Mouse (Mus musculus) hindbrain, embryonic 12.5 days (tissue): Measurements from ENCODE around the gene Tuba3a. TPM values are rescaled to one million over a fixed set of nuclear protein-coding genes. Genes with fewer than 3 reads are reported as not detected.
"Not testable (repeated sequence)": the region's sequence is repeated elsewhere in the genome, so short reads cannot be mapped to it uniquely, and the experiment has no call there.

Source experiments
- ATAC-seq: fragments of 200-750 bp; cut with Nextera tagmentation; 2 replicates; pipeline ENCODE4 v1.8.0; 2017; ENCODE audit warnings: moderate TSS enrichment; ENCODE audit not compliant: low FRiP score
- H3K27ac ChIP-seq: fragments of 300-500 bp; sonication (generic); 2 replicates; pipeline ENCODE4 v1.5.1; 2016; ENCODE audit warnings: mild to moderate bottlenecking
- H3K27me3 ChIP-seq: fragments of 300-500 bp; sonication (generic); 2 replicates; pipeline ENCODE4 v1.6.1; 2016; ENCODE audit warnings: mild to moderate bottlenecking
- H3K36me3 ChIP-seq: fragments of 300-500 bp; sonication (generic); 2 replicates; pipeline ENCODE4 v1.6.1; 2016; ENCODE audit warnings: mild to moderate bottlenecking
- H3K4me1 ChIP-seq: fragments of 300-500 bp; sonication (generic); 2 replicates; pipeline ENCODE4 v1.6.1; 2016
- H3K4me2 ChIP-seq: fragments of 300-500 bp; sonication (generic); replicated peaks from 2 replicates; pipeline ENCODE4 v1.6.1; 2016; ENCODE audit warnings: mild to moderate bottlenecking
- H3K4me3 ChIP-seq: fragments of 300-500 bp; sonication (generic); 2 replicates; pipeline ENCODE4 v1.5.1; 2016; ENCODE audit warnings: mild to moderate bottlenecking
- H3K9ac ChIP-seq: fragments of 300-500 bp; sonication (generic); 2 replicates; pipeline ENCODE4 v1.6.1; 2016; ENCODE audit warnings: mild to moderate bottlenecking, moderate library complexity
- H3K9me3 ChIP-seq: fragments of 300-500 bp; sonication (generic); replicated peaks from 2 replicates; pipeline ENCODE4 v1.6.1; 2016; ENCODE audit warnings: mild to moderate bottlenecking
- WGBS: fragments of 180-500 bp; shearing (Covaris S2); methylation state at CpG from one replicate; pipeline ENCODE4 v1.1.7; 2016; 5-methylcytosine and 5-hydroxymethylcytosine counted together
- polyA plus RNA-seq: library from polyadenylated mRNA; unstranded; fragments of >200 nt; fragmentation: Nextera tagmentation; extraction: Ambion mirVana; gene quantifications from 2 replicates; pipeline ENCODE4 v1.2.1, GENCODE M21; 2016

Gene Tuba3a
- polyA plus RNA-seq, 1 experiment from 2014 or later: not detected

DNA sequence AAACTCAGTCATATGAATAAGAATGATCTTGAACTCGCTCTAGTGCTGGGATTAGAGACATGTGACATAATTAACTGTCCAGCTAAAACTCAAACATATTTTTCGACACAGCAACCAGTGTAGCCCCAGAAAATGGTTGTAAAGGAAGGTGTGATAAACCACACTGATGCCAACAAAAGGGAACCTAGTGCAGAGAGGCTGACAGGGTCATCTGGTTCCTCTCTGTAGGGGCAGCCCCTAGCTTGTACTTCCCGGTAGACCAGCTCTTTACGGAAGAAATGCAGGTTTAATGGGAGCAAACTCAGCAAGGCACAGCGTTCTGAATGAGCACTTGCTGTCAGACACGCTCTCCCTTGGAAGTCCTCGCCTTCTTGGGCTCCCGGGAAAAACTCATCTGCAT lies 6.1 kb downstream of the Tuba3a start:
- no peaks in the 10 kb centered on the region for H3K36me3 ChIP-seq
- H3K4me2 ChIP-seq: no peak overlapping the region
- H3K9me3 ChIP-seq: no peaks in the 10 kb centered on the region
- no peak for ATAC-seq
- H3K4me1 ChIP-seq: no peaks in the 10 kb centered on the region
- no peak overlapping the region for H3K4me3 ChIP-seq
- H3K27me3 ChIP-seq: no peaks in the 10 kb centered on the region
- no peak overlapping the region for H3K27ac ChIP-seq
- no peak overlapping the region for H3K9ac ChIP-seq
- WGBS: 65% methylated on average over 8 of the region's 8 CpGs

DNA sequence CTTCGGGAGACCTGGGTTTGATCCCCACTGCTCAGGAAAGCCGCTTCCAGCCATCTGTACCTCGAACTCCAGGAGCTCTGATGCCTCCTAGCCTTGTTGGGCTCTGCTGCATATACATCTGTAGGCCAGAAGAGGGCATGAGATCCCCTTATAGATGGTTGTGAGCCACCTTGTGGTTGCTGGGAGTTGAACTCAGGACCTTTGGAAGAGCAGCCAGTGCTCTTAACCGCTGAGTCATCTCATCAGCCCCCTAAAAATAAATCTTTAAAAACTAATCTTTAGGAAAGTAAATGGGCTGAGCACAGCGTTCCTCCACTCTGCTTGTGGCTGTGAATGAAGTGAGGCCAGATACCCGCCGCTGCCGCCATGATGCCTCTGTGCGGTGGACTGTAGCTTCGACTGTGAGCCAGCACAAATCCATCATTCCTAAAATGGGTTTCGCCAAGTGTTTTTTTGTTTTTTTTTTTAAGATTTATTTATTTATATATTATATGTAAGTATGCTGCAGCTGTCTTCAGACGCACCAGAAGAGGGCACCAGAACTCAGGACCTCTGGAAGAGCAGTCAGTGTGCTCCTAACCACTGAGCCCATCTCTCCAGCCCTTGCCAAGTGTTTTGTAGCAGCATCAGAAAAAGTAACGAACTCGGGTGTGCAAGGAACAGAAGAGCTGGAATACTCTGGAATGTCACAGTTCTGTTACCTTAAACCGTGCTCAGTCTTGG lies 10.8 kb downstream of the Tuba3a start:
- no peaks in the 10 kb centered on the region for H3K9me3 ChIP-seq
- peaks cover 4% of the 10 kb centered on the region for H3K4me1 ChIP-seq
- no peaks in the 10 kb centered on the region for H3K36me3 ChIP-seq
- H3K4me3 ChIP-seq: no peak overlapping the region
- H3K27ac ChIP-seq: no peak overlapping the region
- no peak overlapping the region for H3K4me2 ChIP-seq
- peaks cover 9% of the 10 kb centered on the region; the same call in 1 of the 2 replicates for H3K27me3 ChIP-seq
- H3K9ac ChIP-seq: no peak overlapping the region
- WGBS: 63% methylated on average over 15 of the region's 15 CpGs
- ATAC-seq: no peak

DNA sequence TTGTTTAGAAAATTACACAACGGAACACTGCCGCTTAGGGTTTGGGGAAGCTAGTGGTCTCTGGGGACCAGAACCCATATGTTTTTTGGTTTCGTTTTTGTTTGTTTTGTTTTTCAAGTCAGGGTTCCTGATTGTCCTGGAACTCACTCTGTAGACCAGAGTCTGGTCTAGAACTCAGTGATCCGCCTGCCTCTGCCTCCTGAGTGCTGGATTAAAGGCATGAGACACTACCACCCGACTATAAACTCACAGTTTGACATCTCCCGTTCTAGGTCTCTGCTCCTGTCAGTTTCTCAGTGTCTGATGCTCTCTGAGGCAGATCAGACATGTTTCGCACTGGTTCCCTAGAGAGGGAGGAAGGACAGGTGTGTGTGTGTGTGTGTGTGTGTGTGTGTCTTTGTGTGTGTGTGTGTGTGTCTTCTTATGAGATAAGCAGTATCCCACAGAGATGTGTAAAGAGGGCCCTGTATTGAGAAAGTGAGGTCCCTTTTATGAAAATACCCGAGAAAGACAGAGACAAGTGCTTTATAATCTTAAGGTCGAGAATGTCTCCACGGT lies 13.5 kb downstream of the Tuba3a start:
- Histone ChIP-seq H3K27me3 (peaks cover 9% of the 10 kb centered on the region; the same call in 1 of the 2 replicates), H3K4me1 (peaks cover 4% of the 10 kb centered on the region), H3K9ac (no peak overlapping the region), H3K4me3 (no peak overlapping the region), H3K27ac (no peak overlapping the region), H3K9me3 (no peaks in the 10 kb centered on the region), H3K36me3 (no peaks in the 10 kb centered on the region), H3K4me2 (no peak overlapping the region)
- no peak for ATAC-seq
- 81% methylated on average over 10 of the region's 10 CpGs for WGBS

DNA sequence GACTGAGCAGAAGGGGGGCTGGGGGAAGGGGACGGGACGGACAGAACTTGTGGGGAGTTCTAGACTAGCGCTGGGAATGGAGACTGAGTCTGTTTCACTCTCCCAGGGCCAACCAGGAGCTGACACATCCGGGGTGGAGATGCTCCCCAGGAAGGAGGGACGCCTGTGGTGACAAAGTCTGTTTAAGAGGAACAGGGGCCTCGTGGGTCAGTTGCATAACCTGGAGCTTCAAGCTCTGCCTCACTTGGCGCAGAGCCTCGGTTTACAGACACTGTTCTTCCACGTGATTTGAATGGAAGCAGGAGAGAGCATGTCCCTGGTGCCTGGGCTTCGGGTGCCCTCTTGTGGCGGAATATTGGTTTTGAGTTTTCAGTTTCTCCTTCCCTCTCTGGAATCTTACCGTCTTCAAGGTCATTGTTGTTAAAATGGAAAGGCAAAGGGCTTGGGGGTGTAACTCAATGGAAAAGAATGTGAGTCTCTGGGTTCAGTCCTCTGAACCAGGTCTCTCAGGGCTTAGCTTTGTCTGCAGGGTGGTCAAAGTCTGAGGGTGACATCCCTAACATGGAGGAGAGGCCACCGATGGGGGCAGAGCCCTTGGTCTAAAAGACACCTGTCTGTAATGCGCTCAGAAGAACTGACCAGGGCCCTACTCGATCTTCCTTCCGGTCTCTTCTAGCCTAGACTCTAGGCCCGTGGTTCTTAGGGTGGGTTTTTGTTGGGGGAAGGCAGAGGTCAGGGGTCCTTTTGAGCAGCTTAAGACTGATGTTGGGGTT lies 14.2 kb downstream of the Tuba3a start:
- peak; percentile 85 for ATAC-seq

DNA sequence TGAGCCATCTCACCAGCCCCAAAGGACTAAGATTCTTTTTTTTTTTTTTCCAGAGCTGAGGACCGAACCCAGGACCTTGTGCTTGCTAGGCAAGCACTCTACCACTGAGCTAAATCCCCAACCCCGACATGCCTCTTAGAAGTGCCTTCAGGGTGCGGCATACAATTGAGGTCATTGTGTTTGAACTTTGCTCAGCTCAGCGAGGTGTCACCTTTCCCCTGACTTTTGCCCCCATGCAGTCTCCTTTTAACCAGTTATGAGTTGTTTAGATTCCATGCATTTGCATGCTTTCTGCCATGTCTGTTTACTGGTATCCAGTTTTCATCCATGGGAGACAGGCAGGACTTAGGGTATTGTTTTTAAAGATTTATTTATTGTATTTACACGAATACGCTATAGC lies 17.0 kb downstream of the Tuba3a start:
- H3K9me3 ChIP-seq: no peaks in the 10 kb centered on the region
- peaks cover 9% of the 10 kb centered on the region; the same call in 1 of the 2 replicates for H3K27me3 ChIP-seq
- no peak overlapping the region for H3K9ac ChIP-seq
- 49% methylated on average over 6 of the region's 6 CpGs for WGBS
- H3K4me1 ChIP-seq: peaks cover 4% of the 10 kb centered on the region
- no peak overlapping the region for H3K27ac ChIP-seq
- no peak for ATAC-seq
- H3K4me3 ChIP-seq: no peak overlapping the region
- H3K4me2 ChIP-seq: no peak overlapping the region
- H3K36me3 ChIP-seq: no peaks in the 10 kb centered on the region

More for the DNA sequence above, 14.2 kb downstream of the Tuba3a start:
- Histone ChIP-seq H3K4me3 (no peak overlapping the region), H3K4me1 (peaks cover 4% of the 10 kb centered on the region), H3K27me3 (peaks cover 9% of the 10 kb centered on the region; the same call in 1 of the 2 replicates), H3K36me3 (no peaks in the 10 kb centered on the region), H3K27ac (no peak overlapping the region), H3K9ac (no peak overlapping the region), H3K4me2 (peak overlapping the region; percentile 38), H3K9me3 (no peaks in the 10 kb centered on the region)
- WGBS: 21% methylated on average over 17 of the region's 17 CpGs

DNA sequence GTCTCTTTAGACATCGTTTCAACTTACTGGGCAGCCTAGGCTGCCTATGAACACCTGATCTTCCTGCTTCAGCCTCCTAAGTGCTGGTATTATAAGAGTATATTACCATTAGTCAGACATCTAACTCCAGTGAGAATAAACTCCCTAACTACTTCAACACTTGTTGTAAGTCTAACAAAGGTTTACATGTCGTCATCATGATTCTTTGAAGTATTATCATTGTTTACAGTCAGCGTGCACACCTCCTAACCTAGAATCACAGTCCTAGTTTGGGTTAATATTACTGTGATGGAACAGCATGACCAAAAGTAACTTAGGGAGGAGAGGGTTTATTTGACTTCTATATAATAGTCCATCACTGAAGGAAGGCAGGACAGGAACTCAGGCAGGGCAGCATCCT lies 18.4 kb downstream of the Tuba3a start:
- peaks cover 9% of the 10 kb centered on the region; the same call in 1 of the 2 replicates for H3K27me3 ChIP-seq
- ATAC-seq: no peak
- no peaks in the 10 kb centered on the region for H3K36me3 ChIP-seq
- no peaks in the 10 kb centered on the region for H3K9me3 ChIP-seq
- WGBS: 84% methylated on average over 3 of the region's 3 CpGs
- H3K4me1 ChIP-seq: peaks cover 4% of the 10 kb centered on the region
- no peak overlapping the region for H3K4me2 ChIP-seq
- no peak overlapping the region for H3K27ac ChIP-seq
- H3K9ac ChIP-seq: no peak overlapping the region
- H3K4me3 ChIP-seq: no peak overlapping the region

DNA sequence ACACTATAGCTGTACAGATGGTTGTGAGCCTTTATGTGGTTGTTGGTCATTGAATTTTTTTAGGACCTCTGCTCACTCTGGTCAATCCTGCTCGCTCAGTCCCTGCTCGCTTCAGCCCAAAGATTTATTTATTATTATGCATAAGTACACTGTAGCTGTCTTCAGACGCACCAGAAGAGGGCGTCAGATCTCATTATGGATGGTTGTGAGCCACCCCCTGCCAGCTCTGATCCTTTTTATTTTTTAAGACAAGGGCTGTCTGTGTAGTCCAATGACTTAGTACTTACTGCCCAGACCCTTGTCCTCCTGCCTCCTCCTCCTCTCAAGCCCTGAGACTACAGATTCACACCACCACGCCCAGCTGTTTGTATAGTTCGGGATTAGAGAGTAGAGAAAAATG lies 19.2 kb downstream of the Tuba3a start:
- H3K4me3 ChIP-seq, H3K27ac ChIP-seq, H3K27me3 ChIP-seq, H3K9me3 ChIP-seq, H3K9ac ChIP-seq, H3K4me2 ChIP-seq, H3K4me1 ChIP-seq, H3K36me3 ChIP-seq, ATAC-seq: not testable (repeated sequence)
- WGBS: 76% methylated on average over 6 of the region's 6 CpGs

DNA sequence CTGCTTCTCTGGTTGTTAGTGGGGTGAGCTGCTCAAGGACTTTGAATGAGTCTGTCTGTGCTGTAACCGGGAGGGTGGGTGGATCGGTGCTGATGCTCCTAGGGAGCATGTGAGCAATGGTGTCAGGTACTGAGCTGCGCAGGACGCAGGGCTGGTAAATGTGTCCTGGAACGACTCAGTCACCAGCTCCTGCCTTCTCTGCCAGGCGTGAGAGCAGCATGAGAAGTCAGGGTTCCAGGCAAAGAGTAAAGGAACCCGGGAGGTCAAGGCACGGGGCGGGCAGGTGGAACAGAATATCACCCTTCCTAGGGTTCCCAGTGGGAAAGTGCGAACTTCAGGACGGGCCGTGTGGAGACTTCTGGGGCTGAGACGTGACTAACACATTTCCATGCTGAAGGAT lies 19.8 kb downstream of the Tuba3a start:
- H3K4me2 ChIP-seq: no peak overlapping the region
- H3K27ac ChIP-seq: no peak overlapping the region
- no peaks in the 10 kb centered on the region for H3K9me3 ChIP-seq
- 68% methylated on average over 13 of the region's 13 CpGs for WGBS
- no peak for ATAC-seq
- H3K4me1 ChIP-seq: no peaks in the 10 kb centered on the region
- H3K36me3 ChIP-seq: no peaks in the 10 kb centered on the region
- H3K9ac ChIP-seq: no peak overlapping the region
- H3K4me3 ChIP-seq: no peak overlapping the region
- peaks cover 9% of the 10 kb centered on the region; the same call in 1 of the 2 replicates for H3K27me3 ChIP-seq

DNA sequence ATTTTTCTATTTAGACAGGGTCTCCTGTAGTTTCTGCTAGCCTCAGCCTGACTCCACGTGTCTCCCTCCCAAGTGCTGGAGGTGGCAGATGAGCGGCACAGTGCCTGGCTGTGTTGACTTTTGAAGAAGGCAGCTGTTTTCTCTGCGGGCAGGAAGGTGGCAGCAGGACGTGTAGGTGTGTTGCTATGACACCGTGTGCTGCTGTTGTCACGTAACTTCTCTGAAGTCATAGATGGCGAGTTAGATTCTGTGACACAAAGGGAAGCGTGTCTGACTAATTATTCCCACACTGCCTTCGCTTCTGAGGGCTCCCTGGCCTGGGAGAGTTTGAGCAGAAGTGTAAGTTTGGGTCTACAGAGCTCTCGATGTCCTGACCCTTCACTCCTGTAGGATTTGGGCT lies 20.6 kb downstream of the Tuba3a start:
- H3K27ac ChIP-seq: no peak overlapping the region
- no peaks in the 10 kb centered on the region for H3K4me1 ChIP-seq
- H3K4me3 ChIP-seq: no peak overlapping the region
- ATAC-seq: no peak
- 0 out of 2 replicates have a peak, but pooled peaks cover 1% of the 10 kb centered on the region for H3K27me3 ChIP-seq
- H3K9me3 ChIP-seq: no peaks in the 10 kb centered on the region
- 51% methylated on average over 10 of the region's 10 CpGs for WGBS
- no peaks in the 10 kb centered on the region for H3K36me3 ChIP-seq
- H3K9ac ChIP-seq: no peak overlapping the region
- no peak overlapping the region for H3K4me2 ChIP-seq

DNA sequence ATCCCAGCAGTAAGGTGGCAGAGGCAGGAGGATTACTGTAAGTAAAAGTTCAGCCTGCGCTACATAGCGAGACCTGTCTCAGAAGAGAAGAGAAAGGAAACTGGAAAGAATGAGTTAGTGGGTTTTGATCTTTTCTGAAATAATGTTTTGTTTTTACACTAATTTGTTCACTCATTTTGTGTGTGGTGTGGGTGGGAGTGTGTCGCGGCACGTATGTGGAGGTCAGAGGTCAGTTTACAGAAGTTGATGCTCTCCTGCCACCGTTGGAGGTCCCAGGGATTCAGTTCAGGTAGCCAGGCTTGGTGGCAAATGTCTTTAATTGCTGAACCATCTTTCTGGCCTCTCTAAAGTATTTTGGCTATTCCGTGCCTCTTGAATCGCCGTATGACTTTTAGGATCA lies 21.6 kb downstream of the Tuba3a start:
- WGBS: 86% methylated on average over 9 of the region's 9 CpGs
- Histone ChIP-seq H3K27ac (no peak overlapping the region), H3K36me3 (no peaks in the 10 kb centered on the region), H3K27me3 (no peaks in the 10 kb centered on the region), H3K4me1 (no peaks in the 10 kb centered on the region), H3K4me2 (no peak overlapping the region), H3K4me3 (no peak overlapping the region), H3K9ac (no peak overlapping the region), H3K9me3 (no peaks in the 10 kb centered on the region)
- ATAC-seq: no peak

DNA sequence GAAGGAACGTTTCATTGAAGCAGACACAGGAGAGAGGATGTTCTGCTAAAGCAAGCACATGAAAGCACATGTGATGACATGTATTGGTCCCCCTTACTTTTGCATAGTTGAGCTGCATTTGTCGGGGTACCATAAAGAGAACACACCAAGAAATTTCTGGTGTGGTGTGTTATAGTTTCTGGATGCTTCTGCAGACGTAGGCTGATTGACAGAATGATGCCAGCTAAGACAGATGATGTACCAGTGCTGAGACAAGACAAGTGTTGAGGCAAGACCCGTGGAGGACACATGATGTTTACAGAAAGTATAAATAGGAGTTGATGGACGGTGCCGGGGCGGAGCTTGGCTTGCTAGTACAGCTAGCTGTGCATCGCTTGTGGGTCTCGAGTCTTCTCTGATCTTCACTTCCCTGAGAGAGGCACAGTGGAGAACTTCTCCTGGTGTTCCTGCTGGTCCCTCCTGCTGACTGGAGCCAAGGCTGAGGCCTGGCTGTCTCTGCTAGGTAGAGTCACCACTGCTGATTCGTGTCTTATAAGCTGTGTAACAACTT lies 25.8 kb downstream of the Tuba3a start:
- Histone ChIP-seq H3K27ac (no peak overlapping the region), H3K9me3 (no peaks in the 10 kb centered on the region), H3K4me1 (no peaks in the 10 kb centered on the region), H3K4me2 (no peak overlapping the region), H3K9ac (no peak overlapping the region), H3K27me3 (no peaks in the 10 kb centered on the region), H3K4me3 (no peak overlapping the region), H3K36me3 (no peaks in the 10 kb centered on the region)
- no peak for ATAC-seq
- WGBS: 79% methylated on average over 10 of the region's 10 CpGs

DNA sequence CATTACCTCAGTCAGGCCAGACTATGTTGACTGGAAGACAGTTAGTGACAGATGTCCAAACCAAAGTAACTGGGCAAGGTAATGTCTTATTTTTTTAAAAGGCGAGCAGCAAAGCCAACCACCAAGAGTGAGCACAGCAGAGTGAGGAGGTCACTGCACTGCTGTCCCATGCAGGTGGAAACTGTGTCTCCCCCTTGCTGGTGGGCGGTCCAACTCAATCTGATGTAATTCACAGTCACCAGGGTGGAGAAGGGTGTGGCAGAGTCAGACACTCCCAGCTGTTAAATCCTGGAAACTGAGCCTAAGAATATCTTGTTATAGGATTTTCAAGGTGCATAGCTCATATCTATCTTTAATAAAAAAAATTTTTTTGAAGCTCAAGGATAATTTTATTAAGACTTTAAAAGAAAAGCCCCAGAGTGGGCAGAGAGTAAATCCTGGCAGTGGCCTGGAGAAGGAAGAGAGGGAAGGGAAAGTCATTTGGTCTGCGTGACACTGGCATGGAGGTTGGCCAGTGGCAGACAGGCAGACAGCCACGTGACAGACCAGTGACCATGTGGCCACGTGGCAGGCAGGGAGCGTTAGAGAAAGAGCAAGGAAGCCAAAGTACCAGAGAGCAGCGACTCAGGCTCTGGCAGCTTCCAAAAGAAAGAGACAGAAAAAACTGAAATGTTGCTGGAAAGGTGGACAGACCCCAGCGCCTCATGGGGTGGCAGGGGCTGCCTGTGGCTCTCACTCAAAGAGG lies 29.4 kb downstream of the Tuba3a start:
- H3K9ac ChIP-seq: no peak overlapping the region
- H3K4me3 ChIP-seq: no peak overlapping the region
- WGBS: 88% methylated on average over 8 of the region's 8 CpGs
- no peak for ATAC-seq
- no peaks in the 10 kb centered on the region for H3K36me3 ChIP-seq
- H3K4me1 ChIP-seq: no peaks in the 10 kb centered on the region
- no peak overlapping the region for H3K27ac ChIP-seq
- no peaks in the 10 kb centered on the region for H3K9me3 ChIP-seq
- H3K4me2 ChIP-seq: no peak overlapping the region
- no peaks in the 10 kb centered on the region for H3K27me3 ChIP-seq
